Comparison of ENCODE assay signal across 8 mouse cellular contexts in genomic region chr10:80674851-80675404, GRCm38 (mm10). TPM values are rescaled to one million over a fixed set of nuclear protein-coding genes. Genes with fewer than 3 reads are reported as not detected.
DNase-seq lines count a peak whose midpoint lies in the region; ATAC-seq and TF ChIP-seq lines count a peak whose summit lies in the region.

No protein-coding gene starts in this region.

- peaks cover 43 to 72% of the 10 kb centered on the region in 2 experiments for H3K4me1 ChIP-seq in heart, embryonic 14.5 days (ENCODE audit: control insufficient read depth in 2 of 2, insufficient read depth in 2 of 2, low read length in 2 of 2)
- H3K4me1 ChIP-seq in G1E (ENCODE audit: insufficient read depth, low read depth, low read length): peaks cover 89% of the 10 kb centered on the region
- peaks cover 63% of the 10 kb centered on the region for H3K4me1 ChIP-seq in forebrain, embryonic 16.5 days (replicated peaks; ENCODE audit: control insufficient read depth, insufficient read depth, low read length)
- H3K4me1 ChIP-seq in liver, postnatal 0 days (ENCODE audit: insufficient read depth): peaks cover 57% of the 10 kb centered on the region

- peak overlapping the region; percentile 98 for H3K9ac ChIP-seq in heart, embryonic 14.5 days (ENCODE audit: low read length)
- H3K9ac ChIP-seq in forebrain, embryonic 16.5 days (replicated peaks; ENCODE audit: low read depth, low read length): peak overlapping the region; percentile 95
- peak overlapping the region; percentile 96 for H3K9ac ChIP-seq in liver, postnatal 0 days (replicated peaks)

- ATAC-seq in heart, embryonic 14.5 days (ENCODE audit: insufficient number of reproducible peaks, insufficient read depth, low FRiP score, low read depth): no peak
- no peak for ATAC-seq in G1E (ENCODE audit: extremely low read depth, insufficient number of reproducible peaks, low FRiP score, poor library complexity, severe bottlenecking)
- no peak for ATAC-seq in forebrain, embryonic 16.5 days
- ATAC-seq in liver, postnatal 0 days: no peak

- H3K4me3 ChIP-seq in heart, embryonic 14.5 days (ENCODE audit: control insufficient read depth in 1 of 2, insufficient read depth in 1 of 2, low read depth in 1 of 2, low read length in 2 of 2): peak overlapping the region; percentile 73 to 100
- H3K4me3 ChIP-seq in G1E (ENCODE audit: low read depth, low read length): peak overlapping the region; percentile 87
- peak overlapping the region; percentile 93 for H3K4me3 ChIP-seq in forebrain, embryonic 16.5 days (replicated peaks; ENCODE audit: low read length)
- H3K4me3 ChIP-seq in liver, postnatal 0 days (ENCODE audit: low read depth, low read length): peak overlapping the region; percentile 95

- TF ChIP-seq EP300 in liver, postnatal 0 days (IDR thresholded peaks at IDR 0.05; ENCODE audit: low read depth): no peak

- WGBS in heart, embryonic 14.5 days: 14% methylated on average over 6 of the region's 6 CpGs
- 18% methylated on average over 6 of the region's 6 CpGs for WGBS in forebrain, embryonic 16.5 days
- 6% methylated on average over 6 of the region's 6 CpGs for WGBS in liver, postnatal 0 days (ENCODE audit: insufficient replicate concordance)

- H3K27me3 ChIP-seq in heart, embryonic 14.5 days (ENCODE audit: control insufficient read depth, insufficient read depth, low read length): no peaks in the 10 kb centered on the region
- H3K27me3 ChIP-seq in G1E (ENCODE audit: insufficient read depth, low read length): no peaks in the 10 kb centered on the region
- no peaks in the 10 kb centered on the region for H3K27me3 ChIP-seq in forebrain, embryonic 16.5 days (replicated peaks; ENCODE audit: control insufficient read depth, insufficient read depth, low read length)
- no peaks in the 10 kb centered on the region for H3K27me3 ChIP-seq in liver, postnatal 0 days (ENCODE audit: insufficient read depth, low read length)

- H3K4me2 ChIP-seq in heart, embryonic 14.5 days (ENCODE audit: low read length): peak overlapping the region; percentile 92
- peak overlapping the region; percentile 94 for H3K4me2 ChIP-seq in forebrain, embryonic 16.5 days (ENCODE audit: low read length)
- H3K4me2 ChIP-seq in liver, postnatal 0 days (ENCODE audit: low read depth, low read length): peak overlapping the region; percentile 78

- H3K36me3 ChIP-seq in heart, embryonic 14.5 days (ENCODE audit: control insufficient read depth, insufficient read depth, low read length): peaks cover 38% of the 10 kb centered on the region
- peaks cover 54% of the 10 kb centered on the region for H3K36me3 ChIP-seq in G1E (replicated peaks)
- H3K36me3 ChIP-seq in forebrain, embryonic 16.5 days (ENCODE audit: control insufficient read depth, insufficient read depth): 0 out of 2 replicates have a peak, but pooled peaks cover 3% of the 10 kb centered on the region
- peaks cover 40% of the 10 kb centered on the region for H3K36me3 ChIP-seq in liver, postnatal 0 days (replicated peaks; ENCODE audit: insufficient read depth, low read length)

- H3K9me3 ChIP-seq in heart, embryonic 14.5 days (ENCODE audit: control insufficient read depth, low read length): no peaks in the 10 kb centered on the region
- no peaks in the 10 kb centered on the region for H3K9me3 ChIP-seq in G1E (replicated peaks)
- no peaks in the 10 kb centered on the region for H3K9me3 ChIP-seq in forebrain, embryonic 16.5 days (ENCODE audit: control insufficient read depth, low read length)
- H3K9me3 ChIP-seq in liver, postnatal 0 days (ENCODE audit: low read length): no peaks in the 10 kb centered on the region

- no peak for DNase-seq in heart, adult 8-10 months (ENCODE audit: low spot score)
- no peak for DNase-seq in G1E (ENCODE audit: low spot score)
- DNase-seq in liver, postnatal 0 days: no peak
- DNase-seq in adrenal gland, postnatal 25 days: no peak
- DNase-seq in right cerebral cortex, adult 2 months (ENCODE audit: low spot score in 2 of 2): no peak
- no peak for DNase-seq in gastrocnemius, postnatal 4 days (ENCODE audit: low spot score in 2 of 2)

- H3K27ac ChIP-seq in heart, embryonic 14.5 days (replicated peaks in 1 of 2; ENCODE audit: control insufficient read depth in 1 of 2, insufficient read depth in 1 of 2, low read depth in 2 of 2, low read length in 2 of 2): peak overlapping the region; percentile 3 to 98; a peak in 3 of 4 replicates
- peak overlapping the region; percentile 81; the same call in 1 of the 2 replicates for H3K27ac ChIP-seq in forebrain, embryonic 16.5 days (ENCODE audit: low read length)
- H3K27ac ChIP-seq in liver, postnatal 0 days (ENCODE audit: low read depth): peak overlapping the region; percentile 100

- no peak for TF ChIP-seq CTCF in G1E (IDR thresholded peaks at IDR 0.05; ENCODE audit: low read depth, low read length)
- no peak for TF ChIP-seq CTCF in liver, postnatal 0 days (IDR thresholded peaks at IDR 0.05; ENCODE audit: low read depth)

RNA-seq across cellular contexts. Expression of gene Mknk2, which starts 3.0 kb away (rescaled TPM):
- 69.5 and 82.7 TPM in 2 replicates for polyA plus RNA-seq in heart, embryonic 14.5 days (2014; fragmentation: Nextera tagmentation; extraction: Ambion mirVana)
- total RNA-seq in heart, adult 8-10 months (2022): 100 to 1,000 TPM; 197 to 243 (median 216) TPM
- total RNA-seq in G1E (2014; fragmentation: Nextera tagmentation) (127 and 140 TPM in 2 replicates), G1E (2017) (70.4 and 72.2 TPM in 2 replicates)
- 455 and 521 TPM in 2 replicates for polyA plus RNA-seq in G1E (2012)
- polyA plus RNA-seq in forebrain, embryonic 16.5 days (2015; fragmentation: Nextera tagmentation; extraction: Ambion mirVana): 57.1 and 61.2 TPM in 2 replicates
- 45.8 and 46.1 TPM in 2 replicates for polyA plus RNA-seq in liver, postnatal 0 days (2015; fragmentation: Nextera tagmentation; extraction: Ambion mirVana)
- 155 and 164 TPM in 2 replicates for total RNA-seq in adrenal gland, postnatal 25 days (2021)
- total RNA-seq in gastrocnemius, postnatal 4 days (2021): 100 to 1,000 TPM; 170 to 176 TPM

RNA-seq across cellular contexts. Expression of gene Btbd2, which starts 18.1 kb away (rescaled TPM):
- 49.4 and 53.8 TPM in 2 replicates for polyA plus RNA-seq in heart, embryonic 14.5 days (2014; fragmentation: Nextera tagmentation; extraction: Ambion mirVana)
- total RNA-seq in heart, adult 8-10 months (2022): 10 to 100 TPM; 44.0 to 52.5 (median 48.5) TPM
- total RNA-seq in G1E (2014; fragmentation: Nextera tagmentation) (11.1 and 19.7 TPM in 2 replicates), G1E (2017) (17.9 and 19.2 TPM in 2 replicates)
- polyA plus RNA-seq in G1E (2012): 96.3 and 102 TPM in 2 replicates
- polyA plus RNA-seq in forebrain, embryonic 16.5 days (2015; fragmentation: Nextera tagmentation; extraction: Ambion mirVana): 75.2 and 79.7 TPM in 2 replicates
- 10.7 and 11.5 TPM in 2 replicates for polyA plus RNA-seq in liver, postnatal 0 days (2015; fragmentation: Nextera tagmentation; extraction: Ambion mirVana)
- 68.4 and 79.2 TPM in 2 replicates for total RNA-seq in adrenal gland, postnatal 25 days (2021)
- 10 to 100 TPM; 50.7 to 50.8 TPM for total RNA-seq in gastrocnemius, postnatal 4 days (2021)

RNA-seq across cellular contexts. Expression of gene Mob3a, which starts 26.8 kb away (rescaled TPM):
- 19.1 and 22.3 TPM in 2 replicates for polyA plus RNA-seq in heart, embryonic 14.5 days (2014; fragmentation: Nextera tagmentation; extraction: Ambion mirVana)
- total RNA-seq in heart, adult 8-10 months (2022): 1 to 10 TPM; 3.8 to 6.0 (median 5.4) TPM
- total RNA-seq in G1E (2014; fragmentation: Nextera tagmentation) (44.4 and 52.8 TPM in 2 replicates), G1E (2017) (53.8 and 61.8 TPM in 2 replicates)
- polyA plus RNA-seq in G1E (2012): 45.8 and 54.2 TPM in 2 replicates
- polyA plus RNA-seq in forebrain, embryonic 16.5 days (2015; fragmentation: Nextera tagmentation; extraction: Ambion mirVana): 56.9 and 59.4 TPM in 2 replicates
- 14.7 and 17.3 TPM in 2 replicates for polyA plus RNA-seq in liver, postnatal 0 days (2015; fragmentation: Nextera tagmentation; extraction: Ambion mirVana)
- 15.2 and 18.8 TPM in 2 replicates for total RNA-seq in adrenal gland, postnatal 25 days (2021)
- 10 to 100 TPM; 24.0 to 25.4 TPM for total RNA-seq in gastrocnemius, postnatal 4 days (2021)

RNA-seq across cellular contexts. Expression of gene Izumo4, which starts 27.1 kb away (rescaled TPM):
- 3.5 and 7.0 TPM in 2 replicates for polyA plus RNA-seq in heart, embryonic 14.5 days (2014; fragmentation: Nextera tagmentation; extraction: Ambion mirVana)
- total RNA-seq in heart, adult 8-10 months (2022): 1 to 10 TPM; 2.2 to 5.3 (median 3.6) TPM
- 2.3 and 7.4 TPM in 2 replicates for total RNA-seq in G1E (2014; fragmentation: Nextera tagmentation)
- total RNA-seq in G1E (2017): 5.9 and 10.3 TPM in 2 replicates
- 7.5 and 8.2 TPM in 2 replicates for polyA plus RNA-seq in G1E (2012)
- polyA plus RNA-seq in forebrain, embryonic 16.5 days (2015; fragmentation: Nextera tagmentation; extraction: Ambion mirVana): 32.5 and 44.1 TPM in 2 replicates
- 7.9 and 10.4 TPM in 2 replicates for polyA plus RNA-seq in liver, postnatal 0 days (2015; fragmentation: Nextera tagmentation; extraction: Ambion mirVana)
- 21.6 and 37.1 TPM in 2 replicates for total RNA-seq in adrenal gland, postnatal 25 days (2021)
- total RNA-seq in gastrocnemius, postnatal 4 days (2021): 1 to 10 TPM; 8.3 to 8.4 TPM

RNA-seq across cellular contexts. Expression of gene Csnk1g2, which starts 52.3 kb away (rescaled TPM):
- 64.8 and 65.0 TPM in 2 replicates for polyA plus RNA-seq in heart, embryonic 14.5 days (2014; fragmentation: Nextera tagmentation; extraction: Ambion mirVana)
- 100 to 1,000 TPM; 119 to 132 (median 122) TPM for total RNA-seq in heart, adult 8-10 months (2022)
- total RNA-seq in G1E (2014; fragmentation: Nextera tagmentation): 91.3 and 110 TPM in 2 replicates
- 189 and 193 TPM in 2 replicates for total RNA-seq in G1E (2017)
- polyA plus RNA-seq in G1E (2012): 470 and 513 TPM in 2 replicates
- polyA plus RNA-seq in forebrain, embryonic 16.5 days (2015; fragmentation: Nextera tagmentation; extraction: Ambion mirVana): 91.3 and 96.9 TPM in 2 replicates
- polyA plus RNA-seq in liver, postnatal 0 days (2015; fragmentation: Nextera tagmentation; extraction: Ambion mirVana): 41.4 and 45.8 TPM in 2 replicates
- total RNA-seq in adrenal gland, postnatal 25 days (2021): 127 and 157 TPM in 2 replicates
- 100 to 1,000 TPM; 167 to 169 TPM for total RNA-seq in gastrocnemius, postnatal 4 days (2021)
